Mouse (Mus musculus): Measurements from ENCODE around the gene Trim47. TPM values are rescaled to one million over a fixed set of nuclear protein-coding genes. Genes with fewer than 3 reads are reported as not detected.

The Trim47 gene
- total RNA-seq, 2 experiments from 2014 or later: 46.3 to 46.9 TPM

DNA sequence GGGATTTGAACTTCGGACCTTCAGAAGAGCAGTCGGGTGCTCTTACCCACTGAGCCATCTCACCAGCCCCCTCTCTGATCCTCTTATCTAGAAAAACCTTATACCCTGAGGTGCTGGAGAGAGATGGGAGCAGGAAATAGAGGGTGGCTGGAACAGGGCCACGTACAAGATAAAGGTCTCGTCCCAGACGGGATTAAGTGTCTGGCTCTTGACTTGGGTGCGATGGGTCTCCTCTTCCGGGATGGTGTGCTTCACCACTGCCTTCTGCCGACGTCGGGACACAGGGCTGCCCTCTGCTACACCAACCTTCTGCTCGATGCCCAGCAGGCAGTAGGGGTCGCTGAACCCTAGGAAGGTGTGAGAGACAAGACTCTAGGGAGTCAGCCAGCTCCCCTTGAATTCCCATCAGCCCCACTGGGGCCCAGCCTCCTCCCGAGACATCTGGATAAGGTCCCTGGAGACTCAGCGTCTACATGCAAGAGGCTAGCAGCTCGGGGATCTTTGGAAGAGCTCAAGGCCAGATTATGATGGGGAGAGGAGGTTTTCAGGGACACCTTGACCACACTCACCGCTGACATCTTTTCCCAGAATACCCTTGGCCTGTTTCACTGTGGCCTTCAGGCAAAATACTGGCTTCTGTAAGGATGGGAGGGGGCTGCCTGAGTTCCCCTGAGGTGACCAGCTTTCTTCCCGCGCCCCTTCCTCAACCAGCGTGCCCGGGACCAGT is 51.3 kb downstream of the Trim47 start:
- no peak for DNase-seq
- intact Hi-C loops (cut with DNase I): no loop called here

DNA sequence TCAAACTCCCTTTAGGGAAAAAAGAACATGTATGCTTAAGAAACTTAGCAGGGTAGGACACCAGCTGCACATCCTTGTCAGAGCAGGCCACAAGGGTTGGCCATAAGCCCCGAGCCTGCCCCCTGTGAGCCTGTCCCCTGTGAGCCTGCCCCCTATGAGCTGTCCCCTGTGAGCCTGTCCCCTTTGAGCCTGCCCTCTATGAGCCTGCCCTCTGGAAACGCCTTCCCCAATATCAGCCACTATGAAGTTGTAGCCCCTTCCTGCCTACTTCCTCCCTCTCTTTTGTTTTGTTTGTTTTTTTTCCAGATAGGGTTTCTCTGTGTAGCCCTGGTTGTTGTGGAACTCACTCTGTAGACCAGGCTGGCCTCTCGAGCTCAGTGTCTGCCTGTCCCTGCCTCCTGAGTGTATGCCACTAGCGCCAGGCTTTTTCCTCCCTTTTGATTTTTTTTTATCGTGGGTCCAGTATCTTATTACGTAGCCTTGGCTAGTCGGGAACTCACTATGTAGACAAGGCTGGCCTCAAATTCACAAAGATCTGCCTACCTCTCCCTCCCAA is 52.5 kb downstream of the Trim47 start:
- intact Hi-C loops (cut with DNase I): loop anchor here (5.0 kb wide), 1 partner anchor 37 kb away; no protein-coding TSS in a partner anchor
- DNase-seq: no peak

DNA sequence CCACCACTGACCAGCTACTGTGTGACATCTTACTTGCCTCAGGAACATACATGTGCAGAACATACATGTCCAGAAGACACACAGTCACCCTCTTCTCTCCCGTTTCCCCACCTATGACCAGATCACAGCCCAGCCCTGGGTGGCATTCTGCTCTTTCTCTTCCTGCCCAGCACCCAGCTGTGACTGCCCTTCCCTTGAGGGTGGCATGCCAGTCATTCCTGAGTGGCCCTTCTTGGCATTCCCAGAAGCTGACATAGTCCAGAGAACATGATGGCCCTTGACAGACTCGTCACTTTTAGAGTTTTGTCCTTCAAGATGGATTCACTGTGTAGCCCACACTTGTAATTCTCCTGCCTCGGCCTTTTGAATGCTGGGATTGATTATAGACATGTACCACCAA is 54.4 kb downstream of the Trim47 start:
- intact Hi-C loops (cut with DNase I): loop anchor here (5.0 kb wide), 1 partner anchor 35 kb away; no protein-coding TSS in a partner anchor
- DNase-seq: no peak

DNA sequence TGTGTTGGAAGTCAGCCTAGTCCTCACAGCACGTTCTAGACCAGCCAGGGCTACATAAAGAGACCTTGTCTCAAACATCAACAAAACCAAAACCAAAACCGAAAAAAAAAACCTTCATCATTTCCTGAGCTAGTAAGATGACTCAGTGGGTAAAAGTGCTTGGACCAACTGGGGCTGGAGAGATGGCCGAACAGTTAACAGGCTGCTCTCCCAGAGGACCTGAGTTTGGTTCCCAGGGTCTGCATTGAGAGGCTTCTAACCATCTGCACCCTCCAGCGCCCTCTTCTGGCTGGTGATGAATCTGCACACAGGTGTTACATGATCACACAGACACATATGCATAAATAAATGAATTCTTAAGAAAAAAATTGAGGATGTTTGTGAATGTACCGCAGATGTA is 55.5 kb downstream of the Trim47 start:
- intact Hi-C loops (cut with DNase I): loop anchor here (5.0 kb wide), 1 partner anchor 34 kb away; no protein-coding TSS in a partner anchor
- peak in 1 of 2 experiments; percentile 32 for DNase-seq

DNA sequence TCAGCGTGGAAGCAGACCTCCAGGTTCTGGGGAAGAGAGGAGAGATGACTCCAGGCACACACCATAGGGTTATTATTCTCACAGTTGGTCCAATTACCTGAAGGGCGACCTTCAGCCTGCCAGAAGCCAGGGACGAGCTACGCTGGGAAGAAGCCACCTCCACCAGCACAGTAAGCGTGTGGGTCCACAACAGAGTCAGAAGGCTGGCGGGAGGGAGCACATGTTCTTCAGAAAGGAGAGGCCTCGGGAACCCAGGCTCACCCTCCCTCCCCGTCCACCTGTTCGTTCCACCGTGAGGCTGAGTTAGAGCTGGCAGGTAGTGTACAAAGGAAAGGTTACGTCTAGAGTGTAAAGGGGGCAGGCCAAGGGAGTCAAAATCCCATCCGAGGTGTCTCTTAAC is 61.7 kb downstream of the Trim47 start:
- intact Hi-C loops (cut with DNase I): no loop called here
- no peak for DNase-seq

DNA sequence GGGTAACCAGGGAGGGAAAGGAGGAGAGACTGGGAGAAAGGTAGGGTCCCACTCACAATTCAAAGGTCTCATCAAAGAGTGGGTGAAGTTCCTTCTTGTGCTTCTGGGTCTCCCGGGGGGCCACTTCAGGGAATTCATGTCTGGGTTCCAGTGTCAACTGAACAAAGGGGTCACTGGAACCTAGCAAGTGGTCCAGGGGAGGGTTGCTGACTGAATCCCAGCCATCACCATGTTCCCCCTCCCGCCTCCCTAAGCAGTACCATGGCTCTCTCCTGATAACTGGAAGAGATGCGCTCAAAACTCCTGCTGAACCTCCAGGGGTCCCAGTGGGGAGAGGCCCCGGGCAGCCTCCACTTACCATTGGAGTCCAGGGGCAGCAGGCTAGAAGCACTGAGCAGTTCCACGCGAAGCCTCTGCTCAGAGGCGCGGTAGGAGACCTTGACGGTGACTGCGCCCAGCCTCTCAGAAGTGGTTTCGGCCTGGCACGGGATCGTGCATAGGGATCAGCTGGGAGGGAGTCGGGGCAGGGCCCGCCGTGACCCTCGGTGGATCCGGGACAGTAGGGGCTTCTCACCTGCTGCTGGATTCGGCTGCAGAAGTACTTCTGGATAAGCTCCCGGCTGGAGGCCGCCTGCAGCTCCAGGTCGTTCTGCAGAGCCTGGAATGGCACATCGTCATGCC is 62.7 kb downstream of the Trim47 start:
- no peak for DNase-seq
- intact Hi-C loops (cut with DNase I): no loop called here

DNA sequence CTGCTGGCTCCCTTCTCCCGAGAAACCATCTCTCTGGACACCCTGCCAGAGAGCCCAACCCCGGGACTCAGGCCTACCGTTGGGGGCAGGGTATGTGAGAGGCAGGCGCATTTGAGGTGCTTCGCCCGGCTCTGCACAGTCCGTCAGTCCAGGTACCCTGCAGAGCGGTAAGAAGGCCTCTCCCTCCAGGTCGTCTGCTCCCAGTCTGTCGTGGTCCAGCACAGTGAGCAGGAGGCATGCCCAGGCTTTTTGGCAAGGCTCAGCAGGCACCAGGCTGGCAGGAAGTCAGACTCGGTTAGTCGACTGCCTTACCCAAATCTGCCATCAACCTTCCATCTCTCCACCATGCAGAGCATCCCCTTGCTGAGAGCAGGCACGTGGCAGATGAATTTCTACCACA is 63.4 kb downstream of the Trim47 start:
- intact Hi-C loops (cut with DNase I): no loop called here
- DNase-seq: no peak

DNA sequence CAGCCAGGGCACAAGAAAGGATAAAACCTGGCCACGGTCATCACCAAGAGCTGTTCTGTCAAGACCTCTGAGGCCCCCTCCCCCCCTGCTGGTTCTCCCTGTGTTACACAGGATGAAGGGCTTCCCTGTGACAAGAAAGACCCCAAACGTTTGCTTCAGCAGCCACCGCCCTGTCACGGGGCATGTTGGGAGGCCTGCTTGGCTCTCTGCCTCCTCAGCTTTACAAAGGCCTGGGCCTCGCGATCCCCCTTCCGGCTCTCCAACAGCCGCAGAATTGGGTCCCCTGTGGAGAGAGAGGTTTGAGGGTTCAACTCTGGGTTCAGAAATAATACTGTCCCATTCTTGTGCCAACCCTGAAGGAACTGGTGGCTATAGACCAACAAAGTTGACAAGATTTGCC is 64.5 kb downstream of the Trim47 start:
- no peak for DNase-seq
- intact Hi-C loops (cut with DNase I): no loop called here

DNA sequence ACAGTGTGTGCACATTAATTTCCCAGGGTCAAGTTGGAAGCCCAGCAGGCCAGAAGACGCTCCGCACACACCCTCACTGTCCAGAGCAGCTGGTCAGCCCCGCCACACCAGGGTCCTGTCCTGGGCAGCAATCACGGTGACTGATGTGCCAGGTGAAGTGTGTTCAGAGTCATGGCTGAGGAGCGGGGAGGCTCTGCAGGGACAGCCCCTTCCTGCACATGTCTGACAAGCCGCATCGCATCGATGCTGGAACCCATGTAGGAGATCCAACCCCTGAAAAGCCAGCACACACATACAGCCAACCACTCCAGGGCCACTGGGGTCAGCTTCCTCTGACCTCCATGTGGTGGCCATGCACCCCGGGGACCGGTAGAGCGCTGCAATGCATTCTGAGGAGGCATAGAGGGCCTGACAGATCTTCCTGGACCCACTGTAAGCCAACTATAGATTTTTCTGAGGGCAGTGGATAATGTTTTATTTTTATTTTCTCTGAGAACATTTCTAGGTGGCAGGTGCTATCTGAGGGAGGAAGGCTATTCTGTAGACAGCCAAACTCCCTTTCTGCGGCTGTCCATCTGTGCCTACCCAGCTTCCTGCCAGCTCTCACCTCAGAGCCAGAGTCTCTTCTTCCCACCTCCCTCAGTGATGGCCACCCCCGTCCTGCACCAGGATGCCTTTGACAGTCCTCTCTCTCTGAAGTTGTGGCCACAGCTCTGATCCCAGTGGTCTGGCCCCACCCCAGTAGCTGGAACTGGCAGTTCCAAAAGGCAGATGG is 65.2 kb downstream of the Trim47 start:
- DNase-seq: no peak
- intact Hi-C loops (cut with DNase I): no loop called here

DNA sequence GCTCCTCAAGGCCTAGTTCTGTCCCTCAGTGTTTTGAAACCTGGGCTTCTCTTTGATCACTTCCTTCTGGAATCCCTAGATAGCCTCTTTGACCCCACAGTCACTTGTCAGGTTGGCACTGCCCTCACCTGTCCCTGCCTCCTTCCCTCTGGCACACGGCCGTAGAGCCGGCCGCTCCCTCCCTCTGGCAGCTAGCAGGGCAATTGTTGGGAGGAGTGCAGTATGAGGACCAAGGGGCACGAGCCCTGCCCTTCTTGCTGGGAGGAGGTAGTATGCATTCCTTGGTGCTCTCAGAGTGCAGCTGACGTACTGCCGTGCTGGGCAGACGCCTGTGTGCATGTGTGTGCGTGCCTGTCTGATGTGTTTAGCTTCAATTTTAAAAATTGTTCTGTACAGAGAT is 66.4 kb downstream of the Trim47 start:
- DNase-seq: no peak
- intact Hi-C loops (cut with DNase I): no loop called here

DNA sequence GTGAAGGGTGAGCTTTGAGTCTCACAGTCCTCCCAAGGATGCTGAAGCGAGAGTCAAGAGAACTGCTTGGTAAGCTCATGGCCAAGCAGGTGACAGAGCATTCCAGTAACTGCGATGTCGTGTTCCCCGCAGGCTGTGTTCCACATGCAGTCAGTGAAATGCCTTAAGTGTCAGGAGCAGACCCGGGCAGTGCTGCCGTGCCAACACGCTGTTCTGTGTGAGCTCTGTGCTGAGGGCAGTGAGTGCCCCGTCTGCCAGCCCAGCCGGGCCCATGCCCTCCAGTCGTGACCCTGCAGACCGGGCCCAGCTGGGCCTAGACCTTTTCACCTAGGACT is 67.4 kb downstream of the Trim47 start:
- intact Hi-C loops (cut with DNase I): no loop called here
- DNase-seq: no peak

DNA sequence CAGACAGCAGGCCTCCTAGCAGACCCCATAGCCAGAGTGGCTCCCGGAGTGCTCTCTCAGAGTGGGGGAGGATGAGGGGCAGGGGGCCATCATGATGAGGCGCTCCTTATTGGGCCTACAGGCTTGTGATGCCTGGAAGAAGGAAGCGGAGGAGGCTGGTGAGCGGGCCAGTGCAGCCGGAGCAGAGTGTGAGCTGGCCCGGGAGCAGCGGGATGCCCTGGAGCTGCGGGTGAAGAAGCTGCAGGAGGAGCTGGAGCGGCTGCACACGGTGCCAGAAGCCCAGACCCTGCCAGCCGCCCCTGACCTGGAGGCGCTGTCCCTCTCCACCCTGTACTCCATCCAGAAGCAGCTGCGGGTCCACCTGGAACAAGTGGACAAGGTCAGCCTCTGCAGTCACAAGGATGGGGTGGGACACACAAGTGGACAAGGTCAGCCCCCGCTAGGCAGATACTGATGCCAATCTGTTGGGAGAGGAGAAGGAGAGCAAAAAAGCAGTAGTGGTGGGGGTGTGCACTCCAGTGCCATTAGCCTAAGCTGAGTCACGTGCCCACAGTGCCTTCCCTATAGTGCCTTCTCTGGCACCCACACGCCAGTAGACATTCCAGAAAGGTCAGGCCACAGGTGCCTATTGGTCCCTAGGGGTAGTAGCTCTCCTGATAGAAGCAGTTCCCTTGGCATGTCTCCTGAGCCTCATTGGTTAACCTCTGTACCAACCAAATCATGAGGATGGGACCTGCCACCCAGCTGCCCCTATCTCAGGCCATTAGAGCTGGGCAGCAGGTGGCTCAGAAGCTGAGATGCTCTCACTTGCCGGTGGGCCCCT is 67.9 kb downstream of the Trim47 start:
- no peak for DNase-seq
- intact Hi-C loops (cut with DNase I): no loop called here

DNA sequence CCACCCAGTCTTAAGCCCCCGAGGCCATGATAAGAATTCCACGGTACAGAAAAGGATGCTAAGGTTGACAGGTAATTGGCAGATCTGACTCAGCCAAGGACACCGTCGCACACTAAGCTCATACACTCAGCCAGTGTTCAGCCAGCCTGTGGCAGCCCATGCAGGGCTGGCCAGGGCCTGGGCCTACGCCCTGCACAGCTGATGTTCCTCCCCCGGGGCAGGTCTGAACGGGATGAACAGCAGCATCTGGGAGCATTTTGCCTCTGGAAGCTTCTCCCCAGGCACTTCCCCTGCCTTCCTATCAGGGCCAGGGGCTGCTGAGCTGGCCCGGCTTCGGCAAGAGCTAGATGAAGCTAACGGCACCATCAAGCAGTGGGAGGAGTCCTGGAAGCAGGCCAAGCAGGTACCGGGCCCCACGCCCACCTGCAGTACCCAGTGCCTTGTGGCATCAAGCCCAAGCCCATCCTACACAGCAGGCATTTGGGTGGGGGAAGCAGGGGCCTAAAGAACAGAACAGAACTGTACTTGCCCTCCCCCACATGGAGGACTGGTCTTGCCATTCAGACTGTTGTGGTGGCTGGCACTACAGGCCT is 68.9 kb downstream of the Trim47 start:
- intact Hi-C loops (cut with DNase I): no loop called here
- no peak for DNase-seq

DNA sequence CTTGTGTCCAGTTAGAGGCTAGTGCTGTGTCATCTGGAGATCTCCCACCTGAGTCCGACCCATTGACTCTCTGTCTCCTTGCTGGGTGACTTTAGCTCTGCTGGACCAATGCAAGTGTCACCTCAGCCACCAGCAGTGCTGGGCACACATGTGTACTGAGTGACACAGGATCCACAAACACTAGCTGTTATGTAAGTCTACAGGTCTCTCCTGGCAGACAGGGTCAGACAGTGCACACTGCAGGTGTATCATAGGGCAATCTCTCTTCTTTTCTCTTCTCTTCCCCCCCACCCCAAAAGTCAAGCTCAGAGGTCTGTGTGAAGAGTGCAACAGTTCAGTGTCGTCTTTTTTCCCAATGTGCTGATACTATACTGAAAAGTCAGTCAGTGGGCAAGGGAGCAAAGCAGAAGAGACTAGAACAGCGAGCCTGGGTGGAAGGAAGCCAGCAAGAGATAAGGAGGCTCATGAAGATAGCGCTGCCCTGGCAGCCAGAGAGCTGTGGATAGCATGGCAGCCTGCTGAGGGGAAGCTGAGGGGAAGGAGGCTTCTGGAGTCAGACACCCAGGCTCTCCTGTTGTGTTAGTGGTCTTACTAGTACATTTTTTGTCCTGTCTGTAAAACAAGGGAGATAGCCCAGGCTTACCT is 69.7 kb downstream of the Trim47 start:
- intact Hi-C loops (cut with DNase I): no loop called here
- no peak for DNase-seq

DNA sequence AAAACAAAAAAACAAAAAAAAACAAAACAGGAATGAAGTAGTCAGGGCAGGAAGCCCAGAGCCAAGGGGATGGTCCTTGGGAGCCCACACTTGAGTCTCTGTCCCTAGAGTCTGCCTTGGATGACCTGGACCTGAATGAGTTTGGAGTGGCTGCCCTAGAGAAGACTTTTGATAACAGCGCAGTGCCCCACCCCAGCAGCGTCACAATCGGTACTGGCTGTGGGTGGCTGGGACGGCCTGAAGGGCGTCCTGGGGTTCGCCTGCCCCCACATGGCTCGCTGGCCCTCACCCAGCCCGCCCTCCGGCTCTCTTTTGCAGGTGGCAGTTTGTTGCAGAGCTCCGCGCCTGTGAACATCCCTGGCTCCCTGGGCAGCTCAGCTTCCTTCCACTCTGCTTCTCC is 71.1 kb downstream of the Trim47 start:
- intact Hi-C loops (cut with DNase I): no loop called here
- no peak for DNase-seq

Measured in heart, postnatal 14 days (tissue).